Comparison of ENCODE assay signal across 8 mouse cellular contexts in the genomic region with DNA sequence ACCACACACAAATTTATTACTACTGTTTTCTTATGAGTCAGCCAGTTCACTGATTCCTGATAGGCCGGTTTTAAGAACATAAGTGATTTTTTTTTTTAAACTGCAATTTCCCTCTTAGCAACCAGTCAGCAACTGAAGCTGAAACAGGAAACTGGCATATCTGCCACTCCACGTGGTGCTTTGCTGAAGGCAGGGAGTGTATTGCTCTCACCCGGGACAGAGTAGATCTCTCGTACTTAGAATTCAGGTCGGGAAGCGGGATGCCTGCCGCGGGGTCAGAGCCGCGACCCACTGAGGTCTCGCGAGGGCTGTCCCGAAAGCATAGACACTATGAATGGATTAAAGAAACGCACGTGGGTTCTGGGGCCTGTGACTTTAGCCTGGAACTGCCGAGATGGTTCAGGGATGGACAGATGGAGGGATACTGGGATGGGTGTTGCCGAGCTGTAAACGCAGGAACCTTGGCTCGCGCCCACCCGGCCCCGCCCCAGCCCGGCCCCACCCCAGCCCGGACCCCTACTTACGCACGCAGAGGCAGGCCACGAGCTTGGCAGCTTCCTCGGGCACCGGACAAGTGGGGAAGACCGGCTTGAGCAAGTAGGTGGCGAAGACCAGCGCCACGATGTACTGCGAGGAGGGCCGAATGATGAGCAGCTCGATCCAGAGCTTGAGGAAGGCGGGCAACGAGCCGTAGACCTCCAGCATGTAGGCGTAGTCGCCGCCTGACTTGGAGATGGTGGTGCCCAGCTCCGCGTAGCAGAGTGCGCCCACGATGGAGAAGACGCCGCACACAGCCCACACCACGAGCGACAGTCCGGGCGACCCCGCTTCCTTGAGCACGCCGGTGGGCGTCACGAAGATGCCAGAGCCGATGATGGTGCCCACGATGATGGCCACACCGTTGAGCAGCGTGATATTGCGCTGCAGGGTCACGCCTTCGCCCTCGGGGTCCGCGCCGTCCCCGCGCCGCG. TPM values are rescaled to one million over a fixed set of nuclear protein-coding genes. Genes with fewer than 3 reads are reported as not detected.
A peak's percentile ranks its signal among the peaks of the same experiment; 100 is the strongest.
DNase-seq lines count a peak whose midpoint lies in the region; ATAC-seq and TF ChIP-seq lines count a peak whose summit lies in the region.

No protein-coding gene starts in this region.

- WGBS in heart, postnatal 0 days = under 1% methylated on average over 69 of the region's 72 CpGs
- WGBS in limb, embryonic 12.5 days = under 1% methylated on average over 72 of the region's 72 CpGs
- WGBS in midbrain, embryonic 11.5 days = under 1% methylated on average over 72 of the region's 72 CpGs

- peaks cover 46% of the 10 kb centered on the region for H3K36me3 ChIP-seq in G1E (replicated peaks)
- no peaks in the 10 kb centered on the region for H3K36me3 ChIP-seq in heart, postnatal 0 days (replicated peaks; ENCODE audit: control insufficient read depth, insufficient read depth, low read length)
- no peaks in the 10 kb centered on the region for H3K36me3 ChIP-seq in limb, embryonic 12.5 days
- no peaks in the 10 kb centered on the region for H3K36me3 ChIP-seq in midbrain, embryonic 11.5 days (ENCODE audit: control insufficient read depth, insufficient read depth, low read length)
- H3K36me3 ChIP-seq in splenic B cell, adult 2 months (ENCODE audit: control insufficient read depth, insufficient read depth, low read length, poor library complexity, severe bottlenecking) = no peaks in the 10 kb centered on the region

- peak; percentile 52 for DNase-seq in adrenal gland, adult 2 months
- no peak for DNase-seq in adrenal gland, postnatal 4 days (ENCODE audit: low spot score in 2 of 2)
- DNase-seq in G1E (ENCODE audit: low spot score) = peak; percentile 55
- DNase-seq in embryo, embryonic 10 days (ENCODE audit: low spot score) = peak; percentile 64
- peak; percentile 59 for DNase-seq in heart, postnatal 0 days (ENCODE audit: low spot score)
- peak; percentile 93 for DNase-seq in midbrain, embryonic 11.5 days (ENCODE audit: low spot score, missing footprints)
- DNase-seq in splenic B cell, adult 2 months (ENCODE audit: low read depth, low spot score) = peak; percentile 65

- no peaks in the 10 kb centered on the region for H3K27me3 ChIP-seq in G1E (ENCODE audit: insufficient read depth, low read length)
- no peaks in the 10 kb centered on the region for H3K27me3 ChIP-seq in heart, postnatal 0 days (ENCODE audit: control insufficient read depth, insufficient read depth, low read length)
- H3K27me3 ChIP-seq in limb, embryonic 12.5 days = peaks cover 30% of the 10 kb centered on the region
- H3K27me3 ChIP-seq in midbrain, embryonic 11.5 days (ENCODE audit: control insufficient read depth, insufficient read depth, low read length) = peaks cover 3% of the 10 kb centered on the region; the same call in 1 of the 2 replicates
- H3K27me3 ChIP-seq in splenic B cell, adult 2 months (ENCODE audit: control insufficient read depth, insufficient read depth, low read length, poor library complexity, severe bottlenecking) = no peaks in the 10 kb centered on the region

- ATAC-seq in G1E (ENCODE audit: extremely low read depth, insufficient number of reproducible peaks, low FRiP score, poor library complexity, severe bottlenecking) = peak; percentile 6; the same call in 1 of the 2 replicates
- ATAC-seq in heart, postnatal 0 days (ENCODE audit: insufficient read depth, low read depth) = peak; percentile 13
- ATAC-seq in limb, embryonic 12.5 days (ENCODE audit: insufficient number of reproducible peaks, insufficient read depth, low FRiP score, low TSS enrichment, low read depth) = peak; percentile 33; the same call in 1 of the 2 replicates
- peak; percentile 63 for ATAC-seq in midbrain, embryonic 11.5 days (ENCODE audit: low FRiP score)

- H3K9me3 ChIP-seq in G1E (replicated peaks) = no peaks in the 10 kb centered on the region
- no peaks in the 10 kb centered on the region for H3K9me3 ChIP-seq in heart, postnatal 0 days (replicated peaks; ENCODE audit: control insufficient read depth, low read length)
- no peaks in the 10 kb centered on the region for H3K9me3 ChIP-seq in limb, embryonic 12.5 days
- no peaks in the 10 kb centered on the region for H3K9me3 ChIP-seq in midbrain, embryonic 11.5 days (ENCODE audit: control insufficient read depth, low read length)

- peak overlapping the region; percentile 64 for H3K9ac ChIP-seq in heart, postnatal 0 days (replicated peaks; ENCODE audit: low read depth, low read length)
- H3K9ac ChIP-seq in limb, embryonic 12.5 days (replicated peaks) = peak overlapping the region; percentile 66
- H3K9ac ChIP-seq in midbrain, embryonic 11.5 days (ENCODE audit: low read length) = peak overlapping the region; percentile 71

- no peak overlapping the region for H3K27ac ChIP-seq in heart, postnatal 0 days (ENCODE audit: low read depth)
- no peak overlapping the region for H3K27ac ChIP-seq in limb, embryonic 12.5 days
- H3K27ac ChIP-seq in midbrain, embryonic 11.5 days (ENCODE audit: low read depth, low read length) = no peak overlapping the region; the same call in 1 of the 2 replicates

- peak overlapping the region; percentile 99 for H3K4me2 ChIP-seq in heart, postnatal 0 days (ENCODE audit: low read depth, low read length)
- H3K4me2 ChIP-seq in limb, embryonic 12.5 days = peak overlapping the region; percentile 97
- H3K4me2 ChIP-seq in midbrain, embryonic 11.5 days = peak overlapping the region; percentile 99

- peak overlapping the region; percentile 100 for H3K4me3 ChIP-seq in G1E (ENCODE audit: low read depth, low read length)
- peak overlapping the region; percentile 72 for H3K4me3 ChIP-seq in heart, postnatal 0 days (ENCODE audit: low read depth, low read length)
- peak overlapping the region; percentile 76 for H3K4me3 ChIP-seq in limb, embryonic 12.5 days (replicated peaks)
- peak overlapping the region; percentile 75 for H3K4me3 ChIP-seq in midbrain, embryonic 11.5 days (ENCODE audit: low read depth, low read length)

- TF ChIP-seq EP300 in heart, postnatal 0 days (IDR thresholded peaks at IDR 0.05; ENCODE audit: low read depth) = no peak

- peaks cover 87% of the 10 kb centered on the region for H3K4me1 ChIP-seq in G1E (ENCODE audit: insufficient read depth, low read depth, low read length)
- H3K4me1 ChIP-seq in heart, postnatal 0 days (ENCODE audit: control insufficient read depth, insufficient read depth) = peaks cover 33% of the 10 kb centered on the region
- H3K4me1 ChIP-seq in limb, embryonic 12.5 days (replicated peaks) = peaks cover 29% of the 10 kb centered on the region
- peaks cover 17% of the 10 kb centered on the region for H3K4me1 ChIP-seq in midbrain, embryonic 11.5 days (ENCODE audit: control insufficient read depth, insufficient read depth, low read length)

- no peak for TF ChIP-seq CTCF in G1E (IDR thresholded peaks at IDR 0.05; ENCODE audit: low read depth, low read length)
- TF ChIP-seq CTCF in heart, postnatal 0 days (IDR thresholded peaks at IDR 0.05; ENCODE audit: low read depth) = no peak

RNA-seq across cellular contexts. Expression of gene Slc7a5, which starts 0.7 kb away (rescaled TPM):
- 10 to 100 TPM; 38.9 to 46.4 TPM for total RNA-seq in adrenal gland, adult 2 months (2021)
- polyA plus RNA-seq in adrenal gland, adult 2 months (2012; rRNA removed) = 93.9 and 97.5 TPM in 2 replicates
- total RNA-seq in adrenal gland, postnatal 4 days (2021) = 10 to 100 TPM; 56.2 to 59.0 TPM
- total RNA-seq in G1E (2014; fragmentation: Nextera tagmentation) (88.8 and 141 TPM in 2 replicates), G1E (2017) (32.5 and 32.6 TPM in 2 replicates)
- polyA plus RNA-seq in G1E (2012) = 92.9 and 127 TPM in 2 replicates
- 24.7 and 27.1 TPM in 2 replicates for total RNA-seq in heart, postnatal 0 days (2014; rRNA removed; ENCODE audit: low replicate concordance)
- polyA plus RNA-seq in heart, postnatal 0 days (2015; fragmentation: Nextera tagmentation; extraction: Ambion mirVana) = 5.8 and 7.1 TPM in 2 replicates
- 13.4 and 18.2 TPM in 2 replicates for polyA plus RNA-seq in limb, embryonic 12.5 days (2016; fragmentation: Nextera tagmentation; extraction: Ambion mirVana)
- polyA plus RNA-seq in midbrain, embryonic 11.5 days (2014; fragmentation: Nextera tagmentation; extraction: Ambion mirVana) = 34.9 and 36.5 TPM in 2 replicates

RNA-seq across cellular contexts. Expression of gene Car5a, which starts 37.9 kb away (rescaled TPM):
- under 1 TPM in 1 of 2 experiments, not detected in 1; 0.69 TPM for total RNA-seq in adrenal gland, adult 2 months (2021)
- polyA plus RNA-seq in adrenal gland, adult 2 months (2012; rRNA removed) = 0.12 TPM in 1 of 2 replicates, not detected in the other
- total RNA-seq in adrenal gland, postnatal 4 days (2021) = under 1 TPM in 1 of 2 experiments, not detected in 1; 0.76 TPM
- total RNA-seq in G1E (2014; fragmentation: Nextera tagmentation) (0.68 and 1.4 TPM in 2 replicates), G1E (2017) (0.16 TPM in 1 of 2 replicates, not detected in the other)
- polyA plus RNA-seq in G1E (2012) = 0.41 and 0.57 TPM in 2 replicates
- total RNA-seq in heart, postnatal 0 days (2014; rRNA removed; ENCODE audit: low replicate concordance) = not detected in 2 replicates
- not detected in 2 replicates for polyA plus RNA-seq in heart, postnatal 0 days (2015; fragmentation: Nextera tagmentation; extraction: Ambion mirVana)
- polyA plus RNA-seq in limb, embryonic 12.5 days (2016; fragmentation: Nextera tagmentation; extraction: Ambion mirVana) = 0.18 and 0.51 TPM in 2 replicates
- polyA plus RNA-seq in midbrain, embryonic 11.5 days (2014; fragmentation: Nextera tagmentation; extraction: Ambion mirVana) = 0.14 TPM in 1 of 2 replicates, not detected in the other

RNA-seq across cellular contexts. Expression of gene Banp, which starts 42.7 kb away (rescaled TPM):
- total RNA-seq in adrenal gland, adult 2 months (2021) = 10 to 100 TPM; 16.3 to 52.3 TPM
- polyA plus RNA-seq in adrenal gland, adult 2 months (2012; rRNA removed) = 72.5 and 72.6 TPM in 2 replicates
- total RNA-seq in adrenal gland, postnatal 4 days (2021) = 10 to 100 TPM; 14.0 to 15.7 TPM
- total RNA-seq in G1E (2014; fragmentation: Nextera tagmentation) (35.7 and 43.5 TPM in 2 replicates), G1E (2017) (42.5 and 46.6 TPM in 2 replicates)
- 49.1 and 50.7 TPM in 2 replicates for polyA plus RNA-seq in G1E (2012)
- total RNA-seq in heart, postnatal 0 days (2014; rRNA removed; ENCODE audit: low replicate concordance) = 23.0 and 27.9 TPM in 2 replicates
- polyA plus RNA-seq in heart, postnatal 0 days (2015; fragmentation: Nextera tagmentation; extraction: Ambion mirVana) = 10.6 and 17.9 TPM in 2 replicates
- 41.7 and 42.3 TPM in 2 replicates for polyA plus RNA-seq in limb, embryonic 12.5 days (2016; fragmentation: Nextera tagmentation; extraction: Ambion mirVana)
- polyA plus RNA-seq in midbrain, embryonic 11.5 days (2014; fragmentation: Nextera tagmentation; extraction: Ambion mirVana) = 48.8 and 53.4 TPM in 2 replicates

Comparison
In these comparisons a context has a peak if more than half of its experiments do, and no peak if none do; other contexts are left out.
1. DNase-seq: peak in adrenal gland, adult 2 months (single experiment), G1E (single experiment), embryo, embryonic 10 days (single experiment), heart, postnatal 0 days (single experiment), midbrain, embryonic 11.5 days (single experiment) and splenic B cell, adult 2 months (single experiment); none in adrenal gland, postnatal 4 days (0 of 2).
2. ATAC-seq: peak in every context shown above with its lines; median percentile 63 in midbrain, embryonic 11.5 days; 33 in limb, embryonic 12.5 days; 13 in heart, postnatal 0 days; 6 in G1E.
3. Peak in every context shown above with its lines, with median percentiles within 50 percentile points of each other: H3K4me3 ChIP-seq, H3K4me2 ChIP-seq and H3K9ac ChIP-seq.